ENCODE assay signal across 8 mouse cellular contexts in genomic region chr2:25465816-25466635, GRCm38 (mm10). TPM values are rescaled to one million over a fixed set of nuclear protein-coding genes. Genes with fewer than 3 reads are reported as not detected.
DNase-seq lines count a peak whose midpoint lies in the region; ATAC-seq lines count a peak whose summit lies in the region.

No protein-coding gene starts in this region.

- H3K27ac ChIP-seq in limb, embryonic 13.5 days, result no peak overlapping the region

- H3K4me3 ChIP-seq in limb, embryonic 13.5 days, result no peak overlapping the region

- intact Hi-C loops in gastrocnemius, postnatal 36 days (cut with DNase I), result no loop called here

- DNase-seq in cerebellum, adult 18-20 months, result peak; percentile 53 to 61
- no peak for DNase-seq in cerebellum, postnatal 4 days (ENCODE audit: low spot score in 2 of 2)
- DNase-seq in brain, adult 2 months (ENCODE audit: low read depth, low spot score), result peak; percentile 80
- DNase-seq in frontal cortex, postnatal 10 days (ENCODE audit: low spot score in 2 of 2), result no peak
- DNase-seq in frontal cortex, adult 2 months (ENCODE audit: extremely low spot score in 1 of 2, low spot score in 1 of 2), result no peak
- DNase-seq in gastrocnemius, postnatal 36 days, result no peak

- H3K4me2 ChIP-seq in limb, embryonic 13.5 days (replicated peaks), result no peak overlapping the region

- H3K4me1 ChIP-seq in limb, embryonic 13.5 days, result peaks cover 20% of the 10 kb centered on the region

- H3K36me3 ChIP-seq in limb, embryonic 13.5 days, result no peaks in the 10 kb centered on the region

- ATAC-seq in limb, embryonic 13.5 days (ENCODE audit: low FRiP score, low read depth), result no peak
- peak; percentile 69 for ATAC-seq in neutrophil, adult 5-6 weeks (ENCODE audit: extremely low read depth, insufficient number of reproducible peaks, low FRiP score, poor library complexity, severe bottlenecking)

- H3K27me3 ChIP-seq in limb, embryonic 13.5 days, result no peaks in the 10 kb centered on the region

- H3K9ac ChIP-seq in limb, embryonic 13.5 days, result 0 out of 2 replicates have a peak overlapping the region, but pooled peaks have one; percentile 45

- no peaks in the 10 kb centered on the region for H3K9me3 ChIP-seq in limb, embryonic 13.5 days

- WGBS in limb, embryonic 13.5 days, result 34% methylated on average over 10 of the region's 10 CpGs

RNA-seq across cellular contexts. Expression of gene Ptgds, which starts 3.8 kb away (rescaled TPM):
- polyA plus RNA-seq in limb, embryonic 13.5 days (2015; fragmentation: Nextera tagmentation; extraction: Ambion mirVana), result 0.80 and 2.5 TPM in 2 replicates
- not detected in 2 replicates for total RNA-seq in neutrophil, adult 5-6 weeks (2017)
- polyA plus RNA-seq in frontal cortex, adult 2 months (2012; rRNA removed), result 2,136 and 2,926 TPM in 2 replicates
- total RNA-seq in gastrocnemius, postnatal 36 days (2021), result under 1 TPM in 1 of 2 experiments, not detected in 1; 0.39 TPM

RNA-seq across cellular contexts. Expression of gene Paxx, which starts 5.1 kb away (rescaled TPM):
- polyA plus RNA-seq in limb, embryonic 13.5 days (2015; fragmentation: Nextera tagmentation; extraction: Ambion mirVana), result 35.0 and 37.6 TPM in 2 replicates
- 38.3 and 54.9 TPM in 2 replicates for total RNA-seq in neutrophil, adult 5-6 weeks (2017)
- polyA plus RNA-seq in frontal cortex, adult 2 months (2012; rRNA removed), result 110 and 114 TPM in 2 replicates
- 10 to 100 TPM; 13.4 to 13.6 TPM for total RNA-seq in gastrocnemius, postnatal 36 days (2021)

RNA-seq across cellular contexts. Expression of gene Clic3, which starts 9.4 kb away (rescaled TPM):
- polyA plus RNA-seq in limb, embryonic 13.5 days (2015; fragmentation: Nextera tagmentation; extraction: Ambion mirVana), result 2.2 and 2.5 TPM in 2 replicates
- total RNA-seq in neutrophil, adult 5-6 weeks (2017), result not detected in 2 replicates
- polyA plus RNA-seq in frontal cortex, adult 2 months (2012; rRNA removed), result 0.42 and 1.4 TPM in 2 replicates
- total RNA-seq in gastrocnemius, postnatal 36 days (2021), result under 1 TPM; 0.35 to 0.46 TPM

RNA-seq across cellular contexts. Expression of gene Lcn12, which starts 27.7 kb away (rescaled TPM):
- not detected in 2 replicates for polyA plus RNA-seq in limb, embryonic 13.5 days (2015; fragmentation: Nextera tagmentation; extraction: Ambion mirVana)
- total RNA-seq in neutrophil, adult 5-6 weeks (2017), result not detected in 2 replicates
- not detected in 2 replicates for polyA plus RNA-seq in frontal cortex, adult 2 months (2012; rRNA removed)
- not detected for total RNA-seq in gastrocnemius, postnatal 36 days (2021)

RNA-seq across cellular contexts. Expression of gene Fbxw5, which starts 34.5 kb away (rescaled TPM):
- polyA plus RNA-seq in limb, embryonic 13.5 days (2015; fragmentation: Nextera tagmentation; extraction: Ambion mirVana), result 69.5 and 79.7 TPM in 2 replicates
- total RNA-seq in neutrophil, adult 5-6 weeks (2017), result 37.1 and 43.1 TPM in 2 replicates
- polyA plus RNA-seq in frontal cortex, adult 2 months (2012; rRNA removed), result 64.7 and 72.3 TPM in 2 replicates
- total RNA-seq in gastrocnemius, postnatal 36 days (2021), result 10 to 100 TPM; 75.3 to 83.6 TPM

Comparison
In these comparisons a context has a peak if more than half of its experiments do, and no peak if none do; other contexts are left out.
1. DNase-seq: peak in cerebellum, adult 18-20 months (2 of 2) and brain, adult 2 months (single experiment); none in cerebellum, postnatal 4 days (0 of 2), frontal cortex, postnatal 10 days (0 of 2), frontal cortex, adult 2 months (0 of 2) and gastrocnemius, postnatal 36 days (0 of 2).